Mouse (Mus musculus) heart, embryonic 11.5 days (tissue): ENCODE data around the gene Anxa11. TPM values are rescaled to one million over a fixed set of nuclear protein-coding genes. Genes with fewer than 3 reads are reported as not detected.
"Not testable (repeated sequence)": the region's sequence is repeated elsewhere in the genome, so short reads cannot be mapped to it uniquely, and the experiment has no call there.

Source experiments
- ATAC-seq: fragments of 200-750 bp; cut with Nextera tagmentation; replicated peaks from 2 replicates; pipeline ENCODE4 v1.8.0; 2017; ENCODE audit warnings: moderate library complexity; ENCODE audit not compliant: insufficient number of reproducible peaks, low FRiP score, low TSS enrichment
- H3K27ac ChIP-seq: fragments of 300-500 bp; sonication (generic); 2 replicates; pipeline ENCODE4 v1.5.1; 2014; ENCODE audit warnings: mild to moderate bottlenecking, low read depth, low read length
- H3K27me3 ChIP-seq: fragments of 300-500 bp; sonication (generic); 2 replicates; pipeline ENCODE4 v1.6.1; 2014; ENCODE audit warnings: mild to moderate bottlenecking, low read length, mixed read lengths; ENCODE audit not compliant: control insufficient read depth, insufficient read depth
- H3K36me3 ChIP-seq: fragments of 300-500 bp; sonication (generic); 2 replicates; pipeline ENCODE4 v1.6.1; 2014; ENCODE audit warnings: mild to moderate bottlenecking, low read length, moderate library complexity, mixed read lengths; ENCODE audit not compliant: control insufficient read depth, insufficient read depth
- H3K4me1 ChIP-seq: fragments of 300-500 bp; sonication (generic); 2 replicates; pipeline ENCODE4 v1.6.1; 2014; ENCODE audit warnings: low read length; ENCODE audit not compliant: control insufficient read depth, insufficient read depth
- H3K4me2 ChIP-seq: fragments of 300-500 bp; sonication (generic); 2 replicates; pipeline ENCODE4 v1.6.1; 2014; ENCODE audit warnings: mild to moderate bottlenecking, moderate library complexity
- H3K4me3 ChIP-seq: fragments of 300-500 bp; sonication (generic); 2 replicates; pipeline ENCODE4 v1.5.1; 2014; ENCODE audit warnings: low read depth, low read length
- H3K9ac ChIP-seq: fragments of 300-500 bp; sonication (generic); 2 replicates; pipeline ENCODE4 v1.6.1; 2014; ENCODE audit warnings: mild to moderate bottlenecking, low read depth, low read length, moderate library complexity
- H3K9me3 ChIP-seq: fragments of 300-500 bp; sonication (generic); replicated peaks from 2 replicates; pipeline ENCODE4 v1.6.1; 2016; ENCODE audit warnings: low read length; ENCODE audit not compliant: control insufficient read depth
- WGBS: fragments of 180-500 bp; shearing (Covaris S2); extraction: QIAGEN DNeasy Blood & Tissue Kit; methylation state at CpG from one replicate; pipeline ENCODE4 v1.1.7; 2014; ENCODE audit not compliant: insufficient replicate concordance; 5-methylcytosine and 5-hydroxymethylcytosine counted together
- polyA plus RNA-seq: library from polyadenylated mRNA; unstranded; fragments of >200 nt; fragmentation: Nextera tagmentation; extraction: Ambion mirVana; gene quantifications from 2 replicates; pipeline ENCODE4 v1.2.1, GENCODE M21; 2014

The Anxa11 gene
- polyA plus RNA-seq, 1 experiment from 2014 or later: 14.7 TPM

DNA sequence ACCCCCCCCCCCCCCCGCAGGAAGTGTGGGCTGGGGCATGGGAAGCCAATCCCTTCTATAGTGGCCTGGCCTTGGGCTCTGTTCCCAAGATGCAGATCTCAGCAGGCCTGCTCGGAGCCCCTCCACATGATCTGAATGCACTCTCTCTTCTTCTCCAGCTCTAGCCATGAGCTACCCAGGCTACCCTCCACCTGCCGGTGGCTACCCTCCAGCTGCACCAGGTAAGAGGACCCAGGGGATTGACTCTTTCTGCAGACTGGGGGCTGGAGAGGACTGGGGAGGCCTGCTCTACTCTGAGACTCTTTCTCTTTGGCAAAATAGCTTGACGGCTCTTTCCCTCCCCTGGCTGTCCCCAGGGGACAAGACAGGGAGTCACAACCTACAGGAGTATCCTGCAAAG is 26.8 kb downstream of the Anxa11 start:
- no peak overlapping the region for H3K9ac ChIP-seq
- H3K27ac ChIP-seq: no peak overlapping the region
- H3K36me3 ChIP-seq: no peaks in the 10 kb centered on the region
- 80% methylated on average over 3 of the region's 4 CpGs for WGBS
- H3K27me3 ChIP-seq: no peaks in the 10 kb centered on the region
- no peaks in the 10 kb centered on the region for H3K9me3 ChIP-seq
- no peak overlapping the region for H3K4me3 ChIP-seq
- ATAC-seq: no peak
- H3K4me1 ChIP-seq: peaks cover 30% of the 10 kb centered on the region
- no peak overlapping the region for H3K4me2 ChIP-seq

DNA sequence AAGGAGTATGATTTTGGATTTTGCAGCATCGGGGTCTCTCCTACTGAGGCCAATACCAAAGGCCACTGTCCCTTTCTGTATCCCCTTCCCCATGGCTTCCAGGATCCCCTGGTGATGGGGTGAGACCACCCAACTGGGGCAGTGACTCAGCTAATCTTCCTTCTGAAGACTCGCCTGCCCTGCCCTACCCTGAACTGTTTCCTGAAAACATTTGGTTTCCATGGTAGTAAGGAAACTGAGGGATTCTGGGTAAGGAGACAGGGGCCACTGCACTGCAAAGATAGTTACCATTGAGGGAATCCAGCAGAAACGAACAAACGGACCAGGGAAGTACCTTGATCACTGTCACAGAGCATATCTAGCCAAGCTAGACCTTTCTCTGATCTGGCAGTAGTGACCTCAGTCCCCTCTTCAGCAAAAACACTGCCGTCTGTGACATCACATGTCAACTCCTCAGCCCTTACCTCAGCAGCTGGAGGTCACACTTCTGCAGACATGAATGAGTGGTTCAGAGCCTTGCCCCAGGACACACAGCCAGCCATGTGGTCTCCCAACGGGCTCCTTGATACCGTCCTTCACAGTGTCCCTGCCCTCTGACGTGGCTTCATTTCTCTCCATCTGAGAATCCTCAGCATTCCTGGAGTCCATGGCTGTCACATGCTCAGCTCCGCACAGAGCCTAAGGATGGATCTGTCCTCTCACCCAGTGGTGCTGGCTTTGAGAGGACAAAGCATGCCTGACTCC is 27.4 kb downstream of the Anxa11 start:
- no peaks in the 10 kb centered on the region for H3K27me3 ChIP-seq
- peaks cover 30% of the 10 kb centered on the region for H3K4me1 ChIP-seq
- no peak overlapping the region for H3K4me2 ChIP-seq
- H3K4me3 ChIP-seq: no peak overlapping the region
- H3K36me3 ChIP-seq: no peaks in the 10 kb centered on the region
- ATAC-seq: no peak
- WGBS: 32% methylated on average over 9 of the region's 9 CpGs
- H3K27ac ChIP-seq: peak overlapping the region; percentile 38; the same call in 1 of the 2 replicates
- H3K9ac ChIP-seq: no peak overlapping the region
- no peaks in the 10 kb centered on the region for H3K9me3 ChIP-seq

- no peaks in the 10 kb centered on the region for H3K36me3 ChIP-seq
- no peak overlapping the region for H3K9ac ChIP-seq
- H3K4me2 ChIP-seq: no peak overlapping the region
- peaks cover 30% of the 10 kb centered on the region for H3K4me1 ChIP-seq
- no peaks in the 10 kb centered on the region for H3K9me3 ChIP-seq
- H3K27me3 ChIP-seq: no peaks in the 10 kb centered on the region
- peak; percentile 37; the same call in 1 of the 2 replicates for ATAC-seq
- 63% methylated on average over 8 of the region's 8 CpGs for WGBS
- no peak overlapping the region for H3K4me3 ChIP-seq
- H3K27ac ChIP-seq: no peak overlapping the region
Measured at GRCm38 (mm10) chr14:25872461-25873415, 30.8 kb downstream of the Anxa11 start.

DNA sequence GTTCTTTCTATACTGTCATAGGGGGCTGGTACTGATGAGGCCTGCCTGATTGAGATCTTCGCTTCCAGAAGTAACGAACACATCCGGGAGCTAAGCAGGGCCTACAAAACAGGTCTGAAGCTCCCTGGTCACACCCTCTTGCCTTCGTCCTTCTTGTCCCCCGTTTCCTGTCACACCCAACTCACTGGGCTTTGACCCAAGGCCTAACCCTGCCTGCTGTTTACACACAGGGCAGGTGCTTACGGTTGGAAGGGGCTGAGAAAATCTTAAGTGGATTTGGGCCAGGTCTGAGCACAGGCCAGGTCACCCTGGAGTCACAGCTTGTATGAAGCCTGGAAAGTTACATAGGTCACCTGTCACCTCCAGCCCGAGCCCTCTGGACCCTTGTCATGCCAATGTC is 34.7 kb downstream of the Anxa11 start:
- not testable (repeated sequence) for H3K9me3 ChIP-seq, ATAC-seq

GRCm38 (mm10) chr14:25881769-25882168 is 39.8 kb downstream of the Anxa11 start:
- not testable (repeated sequence) for H3K27ac ChIP-seq, H3K4me3 ChIP-seq, H3K4me2 ChIP-seq, H3K36me3 ChIP-seq, ATAC-seq, H3K9me3 ChIP-seq, H3K9ac ChIP-seq, H3K4me1 ChIP-seq, H3K27me3 ChIP-seq
- no CpG with 5 or more reads among the region's 9 CpGs for WGBS

More for the DNA sequence above, 34.7 kb downstream of the Anxa11 start:
- WGBS: no CpG with 5 or more reads among the region's 7 CpGs
- not testable (repeated sequence) for H3K9ac ChIP-seq, H3K36me3 ChIP-seq, H3K27ac ChIP-seq, H3K4me3 ChIP-seq, H3K4me2 ChIP-seq, H3K27me3 ChIP-seq
- H3K4me1 ChIP-seq: peaks cover 13% of the 10 kb centered on the region

- not testable (repeated sequence) for H3K27ac ChIP-seq, H3K4me1 ChIP-seq, H3K9me3 ChIP-seq, H3K27me3 ChIP-seq, H3K4me2 ChIP-seq, H3K36me3 ChIP-seq, H3K4me3 ChIP-seq, H3K9ac ChIP-seq, ATAC-seq
- WGBS: no CpG with 5 or more reads among the region's 12 CpGs
Measured at GRCm38 (mm10) chr14:25885886-25886285, 43.9 kb downstream of the Anxa11 start.

- WGBS: no CpG with 5 or more reads among the region's 3 CpGs
- not testable (repeated sequence) for H3K27me3 ChIP-seq
Measured at GRCm38 (mm10) chr14:25894566-25894965, 52.6 kb downstream of the Anxa11 start.

GRCm38 (mm10) chr14:25895686-25896085 is 53.7 kb downstream of the Anxa11 start:
- WGBS: no CpG with 5 or more reads among the region's 7 CpGs
- not testable (repeated sequence) for H3K4me2 ChIP-seq, H3K4me1 ChIP-seq, H3K27ac ChIP-seq, ATAC-seq, H3K36me3 ChIP-seq, H3K9ac ChIP-seq, H3K27me3 ChIP-seq, H3K4me3 ChIP-seq, H3K9me3 ChIP-seq

More at GRCm38 (mm10) chr14:25894566-25894965, 52.6 kb downstream of the Anxa11 start:
- H3K4me1 ChIP-seq, H3K9ac ChIP-seq, ATAC-seq, H3K4me2 ChIP-seq, H3K27ac ChIP-seq, H3K4me3 ChIP-seq, H3K9me3 ChIP-seq, H3K36me3 ChIP-seq: not testable (repeated sequence)
